Mouse (Mus musculus) C2C12 (cell line): ENCODE data around the gene Ehbp1l1. TPM values are rescaled to one million over a fixed set of nuclear protein-coding genes. Genes with fewer than 3 reads are reported as not detected.

Experiments
- H3K27me3 ChIP-seq: one replicate; pipeline ENCODE4 v1.6.1; 2011; ENCODE audit not compliant: control insufficient read depth, insufficient read depth, insufficient read length
- H3K36me3 ChIP-seq: one replicate; pipeline ENCODE4 v1.6.1; 2011; ENCODE audit not compliant: control insufficient read depth, insufficient read depth
- H3K4me3 ChIP-seq: one replicate; pipeline ENCODE4 v1.5.1; 2011; ENCODE audit warnings: mild to moderate bottlenecking, control low read depth; ENCODE audit not compliant: poor library complexity, insufficient read depth, severe bottlenecking
- H3K79me2 ChIP-seq: one replicate; pipeline ENCODE4 v1.6.1; 2011; ENCODE audit not compliant: control insufficient read depth, insufficient read depth
- H3K79me3 ChIP-seq: one replicate; pipeline ENCODE4 v1.6.1; 2011; ENCODE audit warnings: low read depth, control low read depth
- H3ac ChIP-seq: one replicate; pipeline ENCODE3; 2011; ENCODE audit warnings: low read depth; ENCODE audit not compliant: control insufficient read depth, insufficient read length
- CEBPB ChIP-seq: IDR thresholded peaks from one replicate; pipeline ENCODE4 v1.6.1; 2011; ENCODE audit warnings: low read depth, mild to moderate bottlenecking, control low read depth, moderate library complexity
- CTCF ChIP-seq: IDR thresholded peaks from one replicate; pipeline ENCODE4 v1.5.1; 2011; ENCODE audit not compliant: control insufficient read depth, insufficient read depth, insufficient read length
- FOSL1 ChIP-seq: IDR thresholded peaks from one replicate; pipeline ENCODE4 v1.8.0; 2011; ENCODE audit warnings: mild to moderate bottlenecking, low read length; ENCODE audit not compliant: poor library complexity, insufficient read depth, severe bottlenecking
- MAX ChIP-seq: IDR thresholded peaks from one replicate; pipeline ENCODE4 v1.6.1; 2011; ENCODE audit warnings: mild to moderate bottlenecking, control low read depth
- MYOD1 ChIP-seq: IDR thresholded peaks from one replicate; pipeline ENCODE4 v1.6.1; 2011; ENCODE audit warnings: low read depth; ENCODE audit not compliant: control insufficient read depth, insufficient read length
- MYOG ChIP-seq: IDR thresholded peaks from one replicate; pipeline ENCODE4 v1.6.1; 2011; ENCODE audit not compliant: control insufficient read depth, insufficient read length; ENCODE audit errors: extremely low read depth
- USF1 ChIP-seq: IDR thresholded peaks from one replicate; pipeline ENCODE4 v1.6.1; 2011; ENCODE audit warnings: low read depth, mild to moderate bottlenecking, control low read depth, moderate library complexity
- polyA plus RNA-seq: library from polyadenylated mRNA; unstranded; fragments of >200 nt; fragmentation: generic; extraction: Trizol; gene quantifications from one replicate; pipeline ENCODE4 v1.2.1, GENCODE M21; 2012; ENCODE audit warnings: missing spikeins

Ehbp1l1 gene
- polyA plus RNA-seq, 1 experiment: 62.1 TPM

GRCm38 (mm10) chr19:5724549-5724941 lies 1.6 kb downstream of the Ehbp1l1 start:
- Histone ChIP-seq H3K79me2 (peaks cover 70% of the 10 kb centered on the region), H3K79me3 (peaks cover 44% of the 10 kb centered on the region), H3K27me3 (no peaks in the 10 kb centered on the region), H3K36me3 (peaks cover 40% of the 10 kb centered on the region), H3ac (peak overlapping the region; percentile 1), H3K4me3 (peak overlapping the region; percentile 45)
- TF ChIP-seq CEBPB (no peak), MAX (peak; percentile 82)

DNA sequence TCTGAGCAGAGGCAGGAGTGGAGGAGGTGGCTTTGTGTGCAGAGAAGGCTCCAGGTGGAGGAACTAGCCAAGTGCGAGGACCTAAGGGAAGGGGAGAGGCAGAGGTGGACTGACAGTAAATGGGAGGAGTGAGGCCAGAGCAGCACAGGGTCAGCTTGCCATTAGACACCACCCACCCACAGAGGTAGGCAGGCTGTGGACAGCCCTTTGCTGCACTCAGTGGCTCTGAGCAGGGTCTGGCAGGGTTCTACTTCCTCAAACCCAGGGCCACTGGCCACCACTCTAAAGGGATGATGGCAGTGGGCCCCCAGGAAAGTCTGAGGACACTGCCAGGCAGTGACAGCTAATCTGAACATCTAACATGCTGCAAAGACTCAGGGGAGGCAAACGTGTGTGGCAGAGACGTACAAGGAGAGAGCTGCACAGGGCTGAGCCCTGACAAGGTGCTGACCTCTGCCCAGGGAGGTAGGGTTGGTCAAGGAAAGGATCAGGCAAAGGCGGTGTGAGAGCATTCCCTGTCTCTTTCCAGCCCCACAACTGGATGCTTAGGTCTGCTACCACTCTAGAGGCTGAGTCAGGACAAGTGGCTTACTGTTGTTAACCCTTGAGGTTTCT lies 2.1 kb downstream of the Ehbp1l1 start:
- no peaks in the 10 kb centered on the region for H3K27me3 ChIP-seq
- H3ac ChIP-seq: peak overlapping the region; percentile 61
- H3K4me3 ChIP-seq: peak overlapping the region; percentile 45
- no peak for TF ChIP-seq MYOD1
- TF ChIP-seq FOSL1: no peak
- TF ChIP-seq CTCF: no peak
- no peak for TF ChIP-seq CEBPB
- TF ChIP-seq MYOG: no peak
- TF ChIP-seq MAX: no peak
- no peak for TF ChIP-seq USF1
- H3K79me2 ChIP-seq: peaks cover 65% of the 10 kb centered on the region
- H3K36me3 ChIP-seq: peaks cover 45% of the 10 kb centered on the region
- peaks cover 42% of the 10 kb centered on the region for H3K79me3 ChIP-seq

GRCm38 (mm10) chr19:5722848-5723425 lies 3.2 kb downstream of the Ehbp1l1 start:
- no peak overlapping the region for H3ac ChIP-seq
- peaks cover 50% of the 10 kb centered on the region for H3K36me3 ChIP-seq
- H3K4me3 ChIP-seq: no peak overlapping the region
- no peak for TF ChIP-seq CTCF
- TF ChIP-seq MYOG: no peak
- TF ChIP-seq CEBPB: no peak
- TF ChIP-seq USF1: no peak
- no peak for TF ChIP-seq MYOD1
- peaks cover 54% of the 10 kb centered on the region for H3K79me2 ChIP-seq
- peaks cover 31% of the 10 kb centered on the region for H3K79me3 ChIP-seq
- no peaks in the 10 kb centered on the region for H3K27me3 ChIP-seq

GRCm38 (mm10) chr19:5721233-5721632 lies 4.9 kb downstream of the Ehbp1l1 start:
- TF ChIP-seq USF1: no peak
- TF ChIP-seq CTCF: no peak
- no peak for TF ChIP-seq CEBPB
- Histone ChIP-seq H3K4me3 (no peak overlapping the region), H3K36me3 (peaks cover 65% of the 10 kb centered on the region), H3K27me3 (no peaks in the 10 kb centered on the region), H3K79me2 (peaks cover 47% of the 10 kb centered on the region), H3ac (no peak overlapping the region), H3K79me3 (peaks cover 28% of the 10 kb centered on the region)

- peaks cover 44% of the 10 kb centered on the region for H3K79me2 ChIP-seq
- H3ac ChIP-seq: no peak overlapping the region
- H3K79me3 ChIP-seq: peaks cover 17% of the 10 kb centered on the region
- H3K4me3 ChIP-seq: no peak overlapping the region
- no peaks in the 10 kb centered on the region for H3K27me3 ChIP-seq
- no peak for TF ChIP-seq CTCF
- TF ChIP-seq MYOG: no peak
- TF ChIP-seq FOSL1: no peak
- no peak for TF ChIP-seq MAX
- no peak for TF ChIP-seq MYOD1
- no peak for TF ChIP-seq CEBPB
- no peak for TF ChIP-seq USF1
- peaks cover 88% of the 10 kb centered on the region for H3K36me3 ChIP-seq
These were observed 9.2 kb downstream of the Ehbp1l1 start for GRCm38 (mm10) chr19:5716955-5717354.

DNA sequence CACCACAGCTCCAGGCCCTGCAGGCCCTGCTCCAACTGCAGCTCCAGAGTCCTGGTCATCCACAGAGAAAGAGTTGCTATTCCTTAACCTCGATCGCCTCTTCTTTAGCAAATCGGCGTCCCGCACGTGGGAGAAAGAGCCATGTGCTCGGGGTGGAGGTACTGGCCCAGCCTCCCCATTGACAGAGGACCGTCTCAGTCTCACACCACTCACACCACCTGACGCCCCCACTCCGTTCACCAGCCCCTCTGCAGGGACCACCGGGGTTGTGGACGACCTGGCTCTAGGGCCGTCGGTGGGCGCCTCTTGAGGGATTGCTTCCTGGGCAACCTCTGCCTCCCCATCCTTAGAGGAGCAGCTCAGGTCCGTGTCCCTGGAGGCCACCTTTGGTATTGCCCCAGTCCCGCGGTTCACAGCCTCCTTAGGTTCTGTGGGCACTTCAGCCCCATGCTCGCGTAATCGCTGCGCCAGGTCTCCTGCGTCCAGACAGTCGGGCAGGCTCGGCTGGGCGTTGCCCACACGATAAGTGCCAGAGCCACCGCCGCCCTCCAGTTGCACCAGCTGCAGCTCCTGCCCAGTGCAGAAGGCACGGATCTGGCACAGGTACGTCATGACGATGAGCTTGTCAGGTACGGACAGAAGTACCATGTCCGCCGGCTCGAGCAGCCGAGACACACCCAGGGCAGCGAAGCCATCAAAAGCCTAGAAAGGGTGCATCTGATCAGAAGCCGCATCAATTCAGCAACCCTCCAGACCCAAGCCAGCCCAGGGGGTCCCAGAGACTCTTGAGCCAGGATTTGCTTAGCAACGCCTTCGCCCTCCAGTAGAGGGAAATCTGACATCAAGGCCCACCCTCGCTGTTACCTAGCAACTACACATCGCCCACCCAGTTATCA lies 10.1 kb downstream of the Ehbp1l1 start:
- Histone ChIP-seq H3K36me3 (peaks cover 83% of the 10 kb centered on the region), H3K4me3 (no peak overlapping the region), H3K79me2 (peaks cover 46% of the 10 kb centered on the region), H3ac (no peak overlapping the region), H3K79me3 (peaks cover 18% of the 10 kb centered on the region), H3K27me3 (no peaks in the 10 kb centered on the region)
- TF ChIP-seq FOSL1: no peak
- no peak for TF ChIP-seq MYOG
- no peak for TF ChIP-seq CTCF
- no peak for TF ChIP-seq MYOD1
- no peak for TF ChIP-seq USF1
- no peak for TF ChIP-seq MAX
- no peak for TF ChIP-seq CEBPB
